Mouse (Mus musculus): Measurements from ENCODE around the gene 2310033P09Rik. TPM values are rescaled to one million over a fixed set of nuclear protein-coding genes. Genes with fewer than 3 reads are reported as not detected.

The 2310033P09Rik gene
- polyA plus RNA-seq, 1 experiment from 2014 or later, result 40.2 TPM

- H3K27ac ChIP-seq, result no peak overlapping the region
- DNase-seq (ENCODE audit: low spot score), result no peak
- H3K27me3 ChIP-seq (ENCODE audit: low read depth, poor library complexity, severe bottlenecking), result peaks cover 85% of the 10 kb centered on the region
These were observed 31.6 kb upstream of the 2310033P09Rik start for GRCm38 (mm10) chr11:59176475-59176874.

GRCm38 (mm10) chr11:59176921-59177320 is 31.2 kb upstream of the 2310033P09Rik start:
- no peak overlapping the region for H3K27ac ChIP-seq
- no peaks in the 10 kb centered on the region for H3K36me3 ChIP-seq
- peaks cover 85% of the 10 kb centered on the region for H3K27me3 ChIP-seq (ENCODE audit: low read depth, poor library complexity, severe bottlenecking)
- H3K4me1 ChIP-seq, result peaks cover 9% of the 10 kb centered on the region
- no peak for DNase-seq (ENCODE audit: low spot score)
- 7% methylated on average over 34 of the region's 34 CpGs for WGBS
- H3K4me3 ChIP-seq, result peak overlapping the region; percentile 30; the same call in 1 of the 2 replicates
- H3K9me3 ChIP-seq (replicated peaks), result no peaks in the 10 kb centered on the region

More at GRCm38 (mm10) chr11:59176475-59176874, 31.6 kb upstream of the 2310033P09Rik start:
- peak overlapping the region; percentile 30 for H3K4me3 ChIP-seq
- WGBS, result 4% methylated on average over 48 of the region's 48 CpGs
- H3K36me3 ChIP-seq, result no peaks in the 10 kb centered on the region
- no peaks in the 10 kb centered on the region for H3K9me3 ChIP-seq (replicated peaks)
- H3K4me1 ChIP-seq, result peaks cover 9% of the 10 kb centered on the region

GRCm38 (mm10) chr11:59182864-59183331 is 25.2 kb upstream of the 2310033P09Rik start, which contains the start of gene Gjc2:
Gjc2 (minus strand) TSS chr11:59183213.
- 52% methylated on average over 3 of the region's 3 CpGs for WGBS
- H3K9me3 ChIP-seq (replicated peaks), result no peaks in the 10 kb centered on the region
- H3K27ac ChIP-seq, result no peak within 1 kb of the TSS
- H3K4me1 ChIP-seq, result no peaks in the 10 kb centered on the region
- no peak within 1 kb of the TSS for H3K4me3 ChIP-seq
- H3K36me3 ChIP-seq, result peaks cover 46% of the 10 kb centered on the region
- DNase-seq (ENCODE audit: low spot score), result no peak
- H3K27me3 ChIP-seq (ENCODE audit: low read depth, poor library complexity, severe bottlenecking), result peaks cover 28% of the 10 kb centered on the region

- Histone ChIP-seq H3K4me3 (no peak overlapping the region), H3K27ac (no peak overlapping the region), H3K4me1 (0 out of 2 replicates have a peak, but pooled peaks cover 3% of the 10 kb centered on the region), H3K36me3 (peaks cover 46% of the 10 kb centered on the region), H3K27me3 (ENCODE audit: low read depth, poor library complexity, severe bottlenecking) (peaks cover 19% of the 10 kb centered on the region), H3K9me3 (replicated peaks) (no peaks in the 10 kb centered on the region)
- no peak for DNase-seq (ENCODE audit: low spot score)
- WGBS, result 61% methylated on average over 3 of the region's 3 CpGs
These were observed 24.3 kb upstream of the 2310033P09Rik start for GRCm38 (mm10) chr11:59183821-59184220.

- Histone ChIP-seq H3K4me1 (0 out of 2 replicates have a peak, but pooled peaks cover 7% of the 10 kb centered on the region), H3K9me3 (replicated peaks) (no peaks in the 10 kb centered on the region), H3K36me3 (peaks cover 46% of the 10 kb centered on the region), H3K27me3 (ENCODE audit: low read depth, poor library complexity, severe bottlenecking) (peaks cover 2% of the 10 kb centered on the region; the same call in 1 of the 2 replicates), H3K27ac (no peak overlapping the region), H3K4me3 (no peak overlapping the region)
- no peak for DNase-seq (ENCODE audit: low spot score)
- 82% methylated on average over 5 of the region's 5 CpGs for WGBS
These were observed 22.6 kb upstream of the 2310033P09Rik start for GRCm38 (mm10) chr11:59185490-59185889.

GRCm38 (mm10) chr11:59187706-59188105 is 20.4 kb upstream of the 2310033P09Rik start:
- DNase-seq (ENCODE audit: low spot score), result no peak
- H3K27me3 ChIP-seq (ENCODE audit: low read depth, poor library complexity, severe bottlenecking), result no peaks in the 10 kb centered on the region
- H3K4me3 ChIP-seq, result no peak overlapping the region
- H3K4me1 ChIP-seq, result peaks cover 14% of the 10 kb centered on the region
- 84% methylated on average over 6 of the region's 6 CpGs for WGBS
- peaks cover 41% of the 10 kb centered on the region for H3K36me3 ChIP-seq
- no peak overlapping the region for H3K27ac ChIP-seq
- H3K9me3 ChIP-seq (replicated peaks), result no peaks in the 10 kb centered on the region

- Histone ChIP-seq H3K27me3 (ENCODE audit: low read depth, poor library complexity, severe bottlenecking) (no peaks in the 10 kb centered on the region), H3K9me3 (replicated peaks) (no peaks in the 10 kb centered on the region), H3K4me1 (peaks cover 14% of the 10 kb centered on the region), H3K4me3 (peak overlapping the region; percentile 63), H3K36me3 (peaks cover 3% of the 10 kb centered on the region), H3K27ac (peak overlapping the region; percentile 84)
- under 1% methylated on average over 58 of the region's 59 CpGs for WGBS
- peak; percentile 91 for DNase-seq (ENCODE audit: low spot score)
These were observed 16.7 kb upstream of the 2310033P09Rik start for GRCm38 (mm10) chr11:59191231-59192058.

GRCm38 (mm10) chr11:59192059-59192386 is 16.1 kb upstream of the 2310033P09Rik start, which contains the start of gene Guk1:
Guk1 (minus strand) TSS chr11:59192212.
- whole genome bisulfite sequencing, result 5% methylated on average over 16 of the region's 16 CpGs
- Histone ChIP-seq H3K27me3 (ENCODE audit: low read depth, poor library complexity, severe bottlenecking) (no peaks in the 10 kb centered on the region), H3K36me3 (no peaks in the 10 kb centered on the region), H3K4me3 (peak within 1 kb of the TSS; percentile 63), H3K4me1 (peaks cover 14% of the 10 kb centered on the region), H3K9me3 (replicated peaks) (no peaks in the 10 kb centered on the region), H3K27ac (peak within 1 kb of the TSS; percentile 84)
- DNase-seq (ENCODE audit: low spot score), result no peak

- peaks cover 4% of the 10 kb centered on the region for H3K4me1 ChIP-seq
- no peak for DNase-seq (ENCODE audit: low spot score)
These were observed 11.9 kb upstream of the 2310033P09Rik start for GRCm38 (mm10) chr11:59196230-59196629.

GRCm38 (mm10) chr11:59201216-59202002 is 6.7 kb upstream of the 2310033P09Rik start:
- Histone ChIP-seq H3K4me3 (peak overlapping the region; percentile 81), H3K36me3 (peaks cover 48% of the 10 kb centered on the region), H3K27ac (peak overlapping the region; percentile 87), H3K27me3 (ENCODE audit: low read depth, poor library complexity, severe bottlenecking) (no peaks in the 10 kb centered on the region), H3K4me1 (peaks cover 16% of the 10 kb centered on the region), H3K9me3 (replicated peaks) (no peaks in the 10 kb centered on the region)
- 35% methylated on average over 16 of the region's 16 CpGs for WGBS
- no peak for DNase-seq (ENCODE audit: low spot score)

More at GRCm38 (mm10) chr11:59196230-59196629, 11.9 kb upstream of the 2310033P09Rik start:
- H3K4me3 ChIP-seq, result no peak overlapping the region
- H3K27me3 ChIP-seq (ENCODE audit: low read depth, poor library complexity, severe bottlenecking), result no peaks in the 10 kb centered on the region
- H3K27ac ChIP-seq, result no peak overlapping the region
- no peaks in the 10 kb centered on the region for H3K9me3 ChIP-seq (replicated peaks)
- H3K36me3 ChIP-seq, result peaks cover 22% of the 10 kb centered on the region

- under 1% methylated on average over 63 of the region's 63 CpGs for WGBS
These were observed 5.8 kb upstream of the 2310033P09Rik start, which contains the start of gene Mrpl55 for GRCm38 (mm10) chr11:59202081-59202995. Mrpl55 (plus strand) TSS chr11:59202486.

GRCm38 (mm10) chr11:59209003-59209441 is 901 bp downstream of the 2310033P09Rik start:
- Histone ChIP-seq H3K4me1 (peaks cover 25% of the 10 kb centered on the region), H3K4me3 (peak overlapping the region; percentile 87), H3K27me3 (ENCODE audit: low read depth, poor library complexity, severe bottlenecking) (no peaks in the 10 kb centered on the region), H3K9me3 (replicated peaks) (no peaks in the 10 kb centered on the region), H3K36me3 (peaks cover 85% of the 10 kb centered on the region), H3K27ac (peak overlapping the region; percentile 93)
- 14% methylated on average over 18 of the region's 18 CpGs for WGBS
- DNase-seq (ENCODE audit: low spot score), result peak; percentile 76

More at GRCm38 (mm10) chr11:59202081-59202995, 5.8 kb upstream of the 2310033P09Rik start, which contains the start of gene Mrpl55:
- Histone ChIP-seq H3K36me3 (peaks cover 57% of the 10 kb centered on the region), H3K4me3 (peak within 1 kb of the TSS; percentile 81), H3K9me3 (replicated peaks) (no peaks in the 10 kb centered on the region), H3K27ac (peak within 1 kb of the TSS; percentile 87), H3K4me1 (peaks cover 16% of the 10 kb centered on the region), H3K27me3 (ENCODE audit: low read depth, poor library complexity, severe bottlenecking) (no peaks in the 10 kb centered on the region)
- DNase-seq (ENCODE audit: low spot score), result peak; percentile 98

Data from limb, embryonic 10.5 days (tissue).